Mouse (Mus musculus) layer of hippocampus, adult 6 months (tissue): Measurements from ENCODE around the gene Gm4305. TPM values are rescaled to one million over a fixed set of nuclear protein-coding genes. Genes with fewer than 3 reads are reported as not detected.

Experiments
- long read RNA-seq, 2 experiments: library from polyadenylated mRNA; unstranded; transcript quantifications; one replicate each; pipeline ENCODE4 v2.0.0; 2019 to 2020
- polyA plus RNA-seq: library from polyadenylated mRNA; unstranded; fragments of <200 nt; fragmentation: Nextera tagmentation; gene quantifications from 2 replicates; pipeline ENCODE4 v1.2.3, GENCODE M21; 2021

The Gm4305 gene
- polyA plus RNA-seq, result not detected in 2 replicates
- long read RNA-seq, experiment 1, result 0 reads
- long read RNA-seq, experiment 2, result 0 reads

DNA sequence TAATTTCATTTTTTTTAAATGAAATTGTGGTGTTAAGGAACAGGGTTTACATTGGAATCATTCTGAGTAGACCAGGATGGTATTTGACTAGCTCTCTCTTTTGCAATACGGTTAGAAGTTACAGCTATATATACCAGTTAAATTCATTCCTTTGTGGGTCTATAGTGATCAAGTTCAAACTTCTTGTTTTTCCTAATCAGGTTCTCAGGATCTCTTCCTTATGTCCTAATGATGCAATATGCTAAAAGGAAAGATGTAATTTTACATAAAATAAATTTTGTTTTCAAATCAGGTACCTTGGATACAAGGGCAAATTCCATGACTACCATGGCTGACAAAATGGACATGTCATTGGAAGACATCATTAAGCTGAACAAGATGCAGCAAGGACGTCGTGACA lies at the start of gene Gm4305:
TSS of gene Gm4305 (plus strand) at position 301 of the 400 bp plus-strand sequence.

DNA sequence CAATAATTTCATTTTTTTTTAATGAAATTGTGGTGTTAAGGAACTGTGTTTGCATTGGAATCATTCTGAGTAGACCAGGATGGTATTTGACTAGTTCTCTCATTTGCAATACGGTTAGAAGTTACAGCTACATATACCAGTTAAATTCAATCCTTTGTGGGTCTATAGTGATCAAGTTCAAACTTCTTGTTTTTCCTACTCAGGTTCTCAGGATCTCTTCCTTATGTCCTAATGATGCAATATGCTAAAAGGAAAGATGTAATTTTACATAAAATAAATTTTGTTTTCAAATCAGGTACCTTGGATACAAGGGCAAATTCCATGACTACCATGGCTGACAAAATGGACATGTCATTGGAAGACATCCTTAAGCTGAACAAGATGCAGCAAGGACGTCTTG lies 15.5 kb upstream of the Gm4305 start, which contains the start of gene Gm4301:
TSS of gene Gm4301 (plus strand) at position 301 of the 400 bp plus-strand sequence.

DNA sequence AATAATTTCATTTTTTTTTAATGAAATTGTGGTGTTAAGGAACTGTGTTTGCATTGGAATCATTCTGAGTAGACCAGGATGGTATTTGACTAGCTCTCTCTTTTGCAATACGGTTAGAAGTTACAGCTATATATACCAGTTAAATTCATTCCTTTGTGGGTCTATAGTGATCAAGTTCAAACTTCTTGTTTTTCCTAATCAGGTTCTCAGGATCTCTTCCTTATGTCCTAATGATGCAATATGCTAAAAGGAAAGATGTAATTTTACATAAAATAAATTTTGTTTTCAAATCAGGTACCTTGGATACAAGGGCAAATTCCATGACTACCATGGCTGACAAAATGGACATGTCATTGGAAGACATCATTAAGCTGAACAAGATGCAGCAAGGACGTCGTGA lies 10.4 kb upstream of the Gm4305 start, which contains the start of gene Gm4302:
TSS of gene Gm4302 (plus strand) at position 301 of the 400 bp plus-strand sequence.

DNA sequence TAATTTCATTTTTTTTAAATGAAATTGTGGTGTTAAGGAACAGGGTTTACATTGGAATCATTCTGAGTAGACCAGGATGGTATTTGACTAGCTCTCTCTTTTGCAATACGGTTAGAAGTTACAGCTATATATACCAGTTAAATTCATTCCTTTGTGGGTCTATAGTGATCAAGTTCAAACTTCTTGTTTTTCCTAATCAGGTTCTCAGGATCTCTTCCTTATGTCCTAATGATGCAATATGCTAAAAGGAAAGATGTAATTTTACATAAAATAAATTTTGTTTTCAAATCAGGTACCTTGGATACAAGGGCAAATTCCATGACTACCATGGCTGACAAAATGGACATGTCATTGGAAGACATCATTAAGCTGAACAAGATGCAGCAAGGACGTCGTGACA lies 5.2 kb upstream of the Gm4305 start, which contains the start of gene Gm4303:
TSS of gene Gm4303 (plus strand) at position 301 of the 400 bp plus-strand sequence.

DNA sequence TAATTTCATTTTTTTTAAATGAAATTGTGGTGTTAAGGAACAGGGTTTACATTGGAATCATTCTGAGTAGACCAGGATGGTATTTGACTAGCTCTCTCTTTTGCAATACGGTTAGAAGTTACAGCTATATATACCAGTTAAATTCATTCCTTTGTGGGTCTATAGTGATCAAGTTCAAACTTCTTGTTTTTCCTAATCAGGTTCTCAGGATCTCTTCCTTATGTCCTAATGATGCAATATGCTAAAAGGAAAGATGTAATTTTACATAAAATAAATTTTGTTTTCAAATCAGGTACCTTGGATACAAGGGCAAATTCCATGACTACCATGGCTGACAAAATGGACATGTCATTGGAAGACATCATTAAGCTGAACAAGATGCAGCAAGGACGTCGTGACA lies 10.1 kb downstream of the Gm4305 start, which contains the start of gene Gm4307:
TSS of gene Gm4307 (plus strand) at position 301 of the 400 bp plus-strand sequence.

DNA sequence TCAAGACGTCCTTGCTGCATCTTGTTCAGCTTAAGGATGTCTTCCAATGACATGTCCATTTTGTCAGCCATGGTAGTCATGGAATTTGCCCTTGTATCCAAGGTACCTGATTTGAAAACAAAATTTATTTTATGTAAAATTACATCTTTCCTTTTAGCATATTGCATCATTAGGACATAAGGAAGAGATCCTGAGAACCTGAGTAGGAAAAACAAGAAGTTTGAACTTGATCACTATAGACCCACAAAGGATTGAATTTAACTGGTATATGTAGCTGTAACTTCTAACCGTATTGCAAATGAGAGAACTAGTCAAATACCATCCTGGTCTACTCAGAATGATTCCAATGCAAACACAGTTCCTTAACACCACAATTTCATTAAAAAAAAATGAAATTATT lies 31.6 kb downstream of the Gm4305 start, which contains the start of gene Gm4312:
TSS of gene Gm4312 (minus strand) at position 101 of the 400 bp plus-strand sequence.

Other genes starting within 250 kb of the Gm4305 start
- not detected in 2 replicates for gene Gm4301, start 15.4 kb upstream of the Gm4305 start, polyA plus RNA-seq
- gene Gm4302, start 10.3 kb upstream of the Gm4305 start, polyA plus RNA-seq, result not detected in 2 replicates
- gene Gm4303, start 5.1 kb upstream of the Gm4305 start, polyA plus RNA-seq, result not detected in 2 replicates
- not detected in 2 replicates for gene Gm4307, start 10.2 kb downstream of the Gm4305 start, polyA plus RNA-seq
- gene Gm4312, start 31.5 kb downstream of the Gm4305 start, polyA plus RNA-seq, result not detected in 2 replicates
- 5.2 and 7.5 TPM in 2 replicates for gene Tmtc3, start 136.3 kb downstream of the Gm4305 start, polyA plus RNA-seq
- 3.3 and 4.0 TPM in 2 replicates for gene Cep290, start 136.5 kb downstream of the Gm4305 start, polyA plus RNA-seq
- 16.8 and 20.6 TPM in 2 replicates for gene 4930430F08Rik, start 239.3 kb downstream of the Gm4305 start, polyA plus RNA-seq
- not detected in 2 replicates for gene 1700017N19Rik, start 239.4 kb downstream of the Gm4305 start, polyA plus RNA-seq